In genomic region chr6:17066211-17066940, GRCm38 (mm10) we compare ENCODE assay signal across 9 mouse cellular contexts. TPM values are rescaled to one million over a fixed set of nuclear protein-coding genes. Genes with fewer than 3 reads are reported as not detected.
DNase-seq lines count a peak whose midpoint lies in the region; ATAC-seq and TF ChIP-seq lines count a peak whose summit lies in the region.
"Had no signal": no experiment of that assay in that cellular context is flagged by ENCODE, and none has a peak within 500 bp of the region (broad histone marks: within the 10 kb centered on the region; RNA-seq: fewer than 3 reads in every experiment).

No protein-coding gene starts in this region.

- H3K4me2 ChIP-seq in heart, embryonic 14.5 days (ENCODE audit: low read length), result peak overlapping the region; percentile 95
- peak overlapping the region; percentile 91 for H3K4me2 ChIP-seq in forebrain, embryonic 15.5 days (replicated peaks)
- H3K4me2 ChIP-seq in liver, postnatal 0 days (ENCODE audit: low read depth, low read length), result peak overlapping the region; percentile 90

- 43% methylated on average over 11 of the region's 11 CpGs for WGBS in heart, embryonic 14.5 days
- 64% methylated on average over 11 of the region's 11 CpGs for WGBS in forebrain, embryonic 15.5 days
- WGBS in liver, postnatal 0 days (ENCODE audit: insufficient replicate concordance), result 39% methylated on average over 11 of the region's 11 CpGs

- TF ChIP-seq CTCF in liver, postnatal 0 days (IDR thresholded peaks at IDR 0.05; ENCODE audit: low read depth), result no peak

- H3K27ac ChIP-seq in heart, embryonic 14.5 days (replicated peaks in 1 of 2; ENCODE audit: control insufficient read depth in 1 of 2, insufficient read depth in 1 of 2, low read depth in 2 of 2, low read length in 2 of 2), result no peak overlapping the region
- no peak overlapping the region for H3K27ac ChIP-seq in forebrain, embryonic 15.5 days (replicated peaks)
- no peak overlapping the region for H3K27ac ChIP-seq in liver, postnatal 0 days (ENCODE audit: low read depth)
- H3K27ac ChIP-seq: liver, embryonic 14.5 days had no signal

- no peaks in the 10 kb centered on the region for H3K9me3 ChIP-seq in heart, embryonic 14.5 days (ENCODE audit: control insufficient read depth, low read length)
- no peaks in the 10 kb centered on the region for H3K9me3 ChIP-seq in forebrain, embryonic 15.5 days
- H3K9me3 ChIP-seq in liver, postnatal 0 days (ENCODE audit: low read length), result no peaks in the 10 kb centered on the region

- intact Hi-C loops in heart, postnatal 10 days (cut with DNase I), result no loop called here

- H3K9ac ChIP-seq in heart, embryonic 14.5 days (ENCODE audit: low read length), result no peak overlapping the region
- H3K9ac ChIP-seq in forebrain, embryonic 15.5 days (replicated peaks), result no peak overlapping the region
- no peak overlapping the region for H3K9ac ChIP-seq in liver, postnatal 0 days (replicated peaks)
- H3K9ac ChIP-seq: liver, embryonic 14.5 days had no signal

- no peak for ATAC-seq in heart, embryonic 14.5 days (ENCODE audit: insufficient number of reproducible peaks, insufficient read depth, low FRiP score, low read depth)
- no peak for ATAC-seq in forebrain, embryonic 15.5 days (replicated peaks)
- no peak for ATAC-seq in liver, postnatal 0 days

- H3K4me3 ChIP-seq in heart, embryonic 14.5 days (ENCODE audit: control insufficient read depth in 1 of 2, insufficient read depth in 1 of 2, low read depth in 1 of 2, low read length in 2 of 2), result peak overlapping the region in 1 of 2 experiments; percentile 58; a peak in 3 of 4 replicates
- H3K4me3 ChIP-seq in forebrain, embryonic 15.5 days, result peak overlapping the region; percentile 77
- H3K4me3 ChIP-seq in liver, postnatal 0 days (ENCODE audit: low read depth, low read length), result peak overlapping the region; percentile 71

- DNase-seq in heart, postnatal 10 days, result no peak
- peak; percentile 74 for DNase-seq in CD4-positive helper T cell, adult 2 months (ENCODE audit: low read depth, low spot score)
- DNase-seq in liver, postnatal 0 days, result no peak
- no peak for DNase-seq in urinary bladder, adult 18-20 months (ENCODE audit: low spot score in 2 of 2)
- no peak for DNase-seq in embryo, embryonic 9.5 days (ENCODE audit: extremely low spot score)
- no peak for DNase-seq in spleen, postnatal 14 days (ENCODE audit: low spot score in 2 of 2)

- H3K36me3 ChIP-seq in heart, embryonic 14.5 days (ENCODE audit: control insufficient read depth, insufficient read depth, low read length), result no peaks in the 10 kb centered on the region
- H3K36me3 ChIP-seq in forebrain, embryonic 15.5 days, result no peaks in the 10 kb centered on the region
- no peaks in the 10 kb centered on the region for H3K36me3 ChIP-seq in liver, postnatal 0 days (replicated peaks; ENCODE audit: insufficient read depth, low read length)

- peaks cover 87% of the 10 kb centered on the region for H3K27me3 ChIP-seq in heart, embryonic 14.5 days (ENCODE audit: control insufficient read depth, insufficient read depth, low read length)
- no peaks in the 10 kb centered on the region for H3K27me3 ChIP-seq in forebrain, embryonic 15.5 days
- no peaks in the 10 kb centered on the region for H3K27me3 ChIP-seq in liver, postnatal 0 days (ENCODE audit: insufficient read depth, low read length)

- H3K4me1 ChIP-seq in heart, embryonic 14.5 days (ENCODE audit: control insufficient read depth in 2 of 2, insufficient read depth in 2 of 2, low read length in 2 of 2), result peaks cover 0 to 3% of the 10 kb centered on the region in 2 experiments; a peak in 1 of 4 replicates
- H3K4me1 ChIP-seq in forebrain, embryonic 15.5 days, result peaks cover 15% of the 10 kb centered on the region
- H3K4me1 ChIP-seq in liver, postnatal 0 days (ENCODE audit: insufficient read depth), result peaks cover 11% of the 10 kb centered on the region

- TF ChIP-seq EP300 in liver, postnatal 0 days (IDR thresholded peaks at IDR 0.05; ENCODE audit: low read depth), result no peak

RNA-seq across cellular contexts. Expression of gene Tes, which starts 1.4 kb away (rescaled TPM):
- 11.7 and 15.6 TPM in 2 replicates for polyA plus RNA-seq in heart, embryonic 14.5 days (2014; fragmentation: Nextera tagmentation; extraction: Ambion mirVana)
- total RNA-seq in heart, postnatal 10 days (2021), result 1 to 10 TPM; 7.8 to 8.5 TPM
- polyA plus RNA-seq in forebrain, embryonic 15.5 days (2015; fragmentation: Nextera tagmentation; extraction: Ambion mirVana), result 25.7 and 28.9 TPM in 2 replicates
- 7.7 and 8.0 TPM in 2 replicates for polyA plus RNA-seq in liver, postnatal 0 days (2015; fragmentation: Nextera tagmentation; extraction: Ambion mirVana)
